Mouse (Mus musculus): ENCODE measurements around the gene Lilrb4a.
"Not testable (repeated sequence)": the region's sequence is repeated elsewhere in the genome, so short reads cannot be mapped to it uniquely, and the experiment has no call there.

The Lilrb4a gene

GRCm38 (mm10) chr10:51490691-51491090 is at the start of gene Lilrb4a:
Gene Lilrb4a (plus strand): TSS chr10:51490956.
- DNase-seq (ENCODE audit: low read depth, low spot score), result peak; percentile 3

DNA sequence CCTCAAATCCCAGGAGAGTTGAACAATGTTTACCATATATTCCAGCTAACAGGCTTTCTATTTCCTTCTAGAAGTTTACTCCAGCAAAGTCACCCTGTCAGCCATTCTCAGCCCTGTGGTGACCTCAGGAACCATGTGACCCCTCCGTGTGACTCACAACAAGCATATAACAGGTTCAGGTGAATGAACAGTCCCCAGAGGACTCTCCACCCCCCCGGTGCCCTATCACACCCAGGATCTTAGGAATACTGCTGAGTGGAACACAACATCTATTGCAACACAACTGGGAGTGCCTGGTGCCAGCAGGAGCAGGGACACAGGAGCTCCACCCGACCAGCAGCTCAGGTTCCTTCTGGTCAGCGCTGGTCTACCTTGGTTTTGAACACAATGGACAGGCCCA is 39.1 kb upstream of the Lilrb4a start:
- DNase-seq (ENCODE audit: low read depth, low spot score), result no peak

- DNase-seq (ENCODE audit: low read depth, low spot score), result peak; percentile 21
Observed at GRCm38 (mm10) chr10:51453616-51454298, 37.0 kb upstream of the Lilrb4a start.

- peak; percentile 26 for DNase-seq (ENCODE audit: low read depth, low spot score)
Observed at GRCm38 (mm10) chr10:51454365-51454764, 36.4 kb upstream of the Lilrb4a start.

DNA sequence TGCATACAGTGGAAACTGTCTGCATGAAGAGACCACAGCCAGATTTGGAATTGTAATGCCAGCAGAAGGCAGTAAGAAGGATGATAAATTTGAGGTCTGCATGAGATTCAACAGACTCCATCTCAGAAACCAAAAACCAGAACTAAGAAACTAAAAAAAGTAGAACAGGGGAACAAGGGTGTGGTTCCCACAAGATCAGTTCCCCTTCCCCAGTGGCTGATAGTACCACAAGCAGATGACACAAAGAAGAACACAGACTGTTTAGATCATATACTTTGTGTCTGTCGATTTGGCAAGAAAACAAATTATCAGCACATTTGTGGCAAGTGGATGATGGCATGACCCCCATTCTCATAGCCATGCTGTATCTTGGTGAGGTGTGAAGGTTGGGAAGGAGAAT is 35.0 kb upstream of the Lilrb4a start:
- DNase-seq (ENCODE audit: low read depth, low spot score), result no peak

DNA sequence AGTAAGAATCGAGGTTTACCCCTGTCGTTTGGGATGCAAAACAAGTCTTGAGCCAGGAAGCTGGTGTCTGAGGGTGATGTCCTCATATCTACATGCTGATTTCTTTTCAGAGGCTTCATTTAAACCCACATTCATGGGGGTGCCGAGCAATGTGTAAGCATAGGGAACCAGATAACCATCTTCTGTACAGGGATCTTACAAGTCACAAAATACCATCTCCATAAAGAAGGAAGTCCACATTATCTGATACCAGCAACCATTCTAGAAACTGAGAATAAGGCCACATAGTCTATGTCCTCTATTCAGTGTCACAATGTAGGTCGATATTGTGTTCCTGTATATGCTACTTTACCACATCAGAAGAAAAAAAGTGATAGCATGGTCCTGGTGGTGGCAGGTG is 34.4 kb upstream of the Lilrb4a start:
- DNase-seq (ENCODE audit: low read depth, low spot score), result no peak

DNA sequence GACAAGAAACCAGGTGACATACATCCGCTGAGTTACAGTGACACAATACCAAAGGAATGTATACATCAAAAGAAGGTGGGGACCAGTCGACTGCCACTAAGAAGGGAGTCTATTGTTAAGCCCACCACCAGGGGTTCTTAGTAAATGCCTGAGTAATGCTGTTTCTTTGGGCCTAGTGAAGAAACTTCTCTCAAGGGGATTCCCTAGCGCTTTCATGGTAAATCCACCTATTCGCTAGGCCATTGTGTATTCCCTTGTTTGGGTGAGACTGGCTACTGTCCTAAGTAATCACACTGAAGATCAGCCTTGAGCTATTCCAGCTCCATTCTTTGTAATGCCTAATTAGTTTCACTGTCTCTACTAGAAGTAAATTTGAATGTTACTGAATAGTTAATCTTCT is 27.0 kb upstream of the Lilrb4a start:
- DNase-seq (ENCODE audit: low read depth, low spot score), result not testable (repeated sequence)

DNA sequence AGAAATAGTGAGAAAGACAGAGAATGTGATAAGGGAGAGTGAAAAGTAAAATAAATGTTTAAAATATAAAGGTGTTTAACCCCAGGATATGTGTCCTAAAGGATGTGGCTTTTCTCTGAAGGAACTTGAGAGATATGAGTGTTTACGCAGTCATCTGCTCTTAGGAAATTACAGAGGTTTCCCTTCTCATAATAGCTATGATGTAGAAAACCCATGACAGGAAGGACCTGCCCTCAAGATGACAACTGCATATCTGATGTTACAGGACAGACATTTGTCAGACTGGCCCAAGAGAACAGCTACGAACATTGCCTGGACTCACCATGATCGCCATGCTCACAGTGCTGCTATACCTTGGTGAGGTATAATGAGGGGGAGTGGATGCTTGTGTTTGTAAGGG is 10.4 kb upstream of the Lilrb4a start, which contains the start of the genes Gm49339 and Lilr4b:
TSS of gene Gm49339 (plus strand) at position 216 of the 400 bp plus-strand sequence.
TSS of gene Lilr4b (plus strand) at position 236 of the 400 bp plus-strand sequence.
- not testable (repeated sequence) for DNase-seq (ENCODE audit: low read depth, low spot score)

- no peak for DNase-seq (ENCODE audit: low read depth, low spot score)
Observed at GRCm38 (mm10) chr10:51520021-51520420, 29.3 kb downstream of the Lilrb4a start.

- DNase-seq (ENCODE audit: low read depth, low spot score), result no peak
Observed at GRCm38 (mm10) chr10:51521453-51521852, 30.7 kb downstream of the Lilrb4a start.

- DNase-seq (ENCODE audit: low read depth, low spot score), result no peak
Observed at GRCm38 (mm10) chr10:51526090-51526489, 35.3 kb downstream of the Lilrb4a start.

DNA sequence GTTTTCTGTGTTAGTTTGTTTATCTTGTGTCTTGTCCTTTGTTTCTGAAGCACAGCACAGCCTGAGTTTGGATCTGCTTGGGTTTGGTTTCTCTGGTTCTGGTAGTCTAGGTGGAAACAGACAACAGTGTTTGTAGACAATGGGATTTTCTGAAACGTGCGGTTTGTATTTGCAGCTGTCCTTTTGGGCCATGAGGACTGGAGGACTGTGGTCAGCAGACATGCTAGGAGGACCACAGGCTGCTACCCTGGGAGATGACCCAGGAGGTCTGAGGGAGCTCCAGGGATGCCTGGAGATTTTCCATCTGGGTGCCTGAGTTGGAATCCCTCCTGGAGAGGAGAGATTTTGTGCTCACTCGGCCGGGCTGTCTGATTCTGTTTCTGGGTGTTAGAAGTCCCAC is 35.9 kb downstream of the Lilrb4a start:
- DNase-seq (ENCODE audit: low read depth, low spot score), result no peak

GRCm38 (mm10) chr10:51528840-51529434 is 38.2 kb downstream of the Lilrb4a start:
- DNase-seq (ENCODE audit: low read depth, low spot score), result peak; percentile 15

DNA sequence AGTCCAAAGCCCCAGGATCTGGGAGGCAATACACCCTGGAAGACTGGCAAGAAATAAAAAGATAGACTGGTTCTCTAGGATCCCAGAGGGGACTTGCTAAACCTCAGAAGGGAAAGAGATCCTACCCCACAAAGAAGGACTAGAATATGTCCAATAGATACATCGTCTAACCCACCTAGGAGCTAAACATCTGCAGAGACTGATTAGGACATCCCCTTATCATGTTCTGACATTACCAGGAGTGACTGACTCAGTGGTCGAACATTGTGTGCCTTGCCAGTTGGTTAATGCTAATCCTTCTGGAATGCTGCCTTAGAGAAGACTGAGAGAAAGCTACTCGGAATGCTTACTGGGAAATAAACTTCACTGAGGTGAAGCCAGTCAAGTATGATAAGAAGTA is 38.7 kb downstream of the Lilrb4a start:
- no peak for DNase-seq (ENCODE audit: low read depth, low spot score)

GRCm38 (mm10) chr10:51530813-51531212 is 40.1 kb downstream of the Lilrb4a start:
- DNase-seq (ENCODE audit: low read depth, low spot score), result no peak
